Mouse (Mus musculus) adrenal gland, adult 18-20 months (tissue): ENCODE results near the gene Hrh1. TPM values are rescaled to one million over a fixed set of nuclear protein-coding genes. Genes with fewer than 3 reads are reported as not detected.
A peak's percentile ranks its signal among the peaks of the same experiment; 100 is the strongest.

Experiments used
- DNase-seq, 2 experiments: peaks; one replicate each; pipeline ENCODE4 v3.0.0; 2021 to 2022; ENCODE audit warnings: low spot score in 2 of 2
- total RNA-seq, 2 experiments: library from RNA; stranded (reverse); gene quantifications; 1 replicate in 1 of 2; 2 replicates in 1 of 2; pipeline ENCODE4 v1.2.3; 2021

The Hrh1 gene
- total RNA-seq, 2 experiments from 2014 or later: 1.4 to 1.5 TPM

- no peak for DNase-seq
Observed at GRCm38 (mm10) chr6:114404774-114405468, 7.2 kb downstream of the Hrh1 start.

DNA sequence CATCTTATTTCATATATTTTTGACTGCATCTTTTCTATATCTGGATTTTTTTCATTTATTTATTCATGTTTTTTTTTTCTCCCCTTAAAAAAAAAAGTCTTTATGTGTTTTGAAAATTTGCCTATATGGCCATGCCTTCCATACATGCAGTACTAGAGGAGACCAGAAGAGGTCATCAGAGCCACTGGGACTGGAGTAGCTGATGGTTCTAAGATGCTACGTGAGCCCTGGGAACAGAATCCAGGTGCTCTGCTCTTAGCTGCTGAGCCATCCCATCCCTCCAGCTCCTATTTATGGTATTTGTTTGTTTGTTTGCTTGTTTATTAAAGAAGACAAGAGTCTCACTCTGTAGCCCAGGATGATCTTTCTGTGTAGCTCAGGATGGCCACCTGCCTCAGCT is 8.9 kb downstream of the Hrh1 start:
- no peak for DNase-seq

DNA sequence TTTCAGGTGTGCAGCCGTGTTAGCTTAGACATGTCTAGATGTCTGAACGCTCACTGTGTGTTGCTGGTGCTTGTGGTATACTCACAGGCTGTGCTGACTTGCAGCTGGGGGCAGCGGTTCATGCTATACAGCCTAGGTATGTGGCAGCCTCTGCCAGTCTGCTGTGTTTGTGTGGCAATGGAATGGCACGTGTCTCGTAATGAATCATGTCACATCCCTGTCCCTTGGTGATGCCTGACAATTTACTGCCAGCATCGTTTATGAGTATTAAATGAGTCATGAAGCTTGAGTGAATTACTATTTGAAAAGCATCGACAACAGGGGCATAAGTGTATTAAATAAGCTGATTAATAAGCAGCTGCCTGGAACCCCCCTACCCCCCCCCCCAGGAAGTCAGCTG is 9.3 kb downstream of the Hrh1 start:
- no peak for DNase-seq

DNA sequence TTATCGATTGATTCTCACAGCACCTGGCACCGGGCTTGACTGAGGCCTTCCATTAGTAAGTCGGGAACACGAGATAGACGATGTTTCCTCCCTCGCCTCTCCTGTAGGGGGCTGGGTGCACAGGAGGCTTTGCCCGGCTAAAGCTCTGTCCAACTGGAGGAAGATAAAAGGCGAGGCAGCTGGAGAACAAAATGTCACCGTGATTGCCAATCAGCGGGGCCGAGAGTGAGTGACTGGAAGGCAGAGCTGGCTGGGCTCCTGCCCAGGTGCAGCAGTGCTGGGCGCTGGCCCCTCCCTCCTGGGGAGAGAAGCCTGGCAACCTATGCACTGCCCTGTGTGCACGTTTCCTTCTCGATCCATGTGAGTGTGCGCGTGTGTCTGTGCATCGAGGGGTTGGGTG is 10.5 kb downstream of the Hrh1 start:
- DNase-seq: no peak

DNA sequence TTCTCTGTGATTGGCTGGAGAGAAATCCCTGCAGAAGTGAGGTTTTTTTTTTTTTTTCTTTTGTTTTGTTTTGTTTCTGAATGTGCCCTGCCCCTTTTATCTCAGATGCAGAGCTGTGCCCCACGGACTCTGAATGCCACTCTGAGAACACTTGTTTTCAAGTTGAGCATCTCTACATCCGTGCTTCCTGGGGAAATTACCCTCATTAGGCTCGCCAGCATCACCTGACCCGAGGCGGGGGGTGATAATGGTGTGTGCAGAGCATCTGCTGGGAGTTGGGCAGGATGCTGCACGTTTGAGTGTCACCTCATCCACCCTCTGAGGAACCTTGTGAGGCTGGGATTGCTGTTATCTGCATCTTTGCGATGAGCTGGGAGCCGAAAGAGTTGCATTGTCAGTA is 14.2 kb downstream of the Hrh1 start:
- DNase-seq: no peak

GRCm38 (mm10) chr6:114414510-114414909 is 16.8 kb downstream of the Hrh1 start:
- no peak for DNase-seq

- DNase-seq: peak in 1 of 2 experiments; percentile 40
Observed at GRCm38 (mm10) chr6:114418037-114418436, 20.3 kb downstream of the Hrh1 start.

GRCm38 (mm10) chr6:114421061-114421460 is 23.3 kb downstream of the Hrh1 start:
- no peak for DNase-seq

DNA sequence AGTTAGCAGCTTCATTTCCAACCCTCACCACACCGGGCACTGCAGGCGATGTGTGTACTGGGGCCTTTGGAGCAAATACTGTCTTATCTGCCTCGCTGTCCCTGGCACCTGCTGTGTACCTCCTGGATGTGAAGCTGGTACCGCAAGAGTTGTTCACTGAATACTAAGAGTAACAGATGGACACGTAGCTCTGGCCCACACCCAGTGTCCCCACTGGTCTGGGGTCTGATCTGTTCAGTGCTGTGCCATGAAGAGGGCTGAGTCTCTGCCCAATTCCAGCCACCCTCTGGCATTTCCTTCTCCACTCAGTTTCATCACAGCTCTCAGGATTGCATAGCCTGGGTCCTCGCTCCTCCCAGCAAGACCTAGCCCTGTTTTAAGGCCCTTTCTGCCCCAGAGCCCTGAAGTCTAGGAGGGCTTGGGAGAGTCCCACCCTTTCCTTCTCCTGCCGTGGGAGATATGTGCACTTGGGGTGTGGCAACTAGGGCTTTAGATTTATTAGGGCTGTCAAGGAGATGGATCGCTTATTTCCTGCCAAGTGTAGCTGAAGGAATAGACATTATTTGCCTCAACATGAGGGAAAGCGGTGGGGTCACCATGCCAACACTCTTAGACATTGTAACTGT is 25.4 kb downstream of the Hrh1 start:
- DNase-seq: no peak

GRCm38 (mm10) chr6:114425343-114425742 is 27.6 kb downstream of the Hrh1 start:
- no peak for DNase-seq

DNA sequence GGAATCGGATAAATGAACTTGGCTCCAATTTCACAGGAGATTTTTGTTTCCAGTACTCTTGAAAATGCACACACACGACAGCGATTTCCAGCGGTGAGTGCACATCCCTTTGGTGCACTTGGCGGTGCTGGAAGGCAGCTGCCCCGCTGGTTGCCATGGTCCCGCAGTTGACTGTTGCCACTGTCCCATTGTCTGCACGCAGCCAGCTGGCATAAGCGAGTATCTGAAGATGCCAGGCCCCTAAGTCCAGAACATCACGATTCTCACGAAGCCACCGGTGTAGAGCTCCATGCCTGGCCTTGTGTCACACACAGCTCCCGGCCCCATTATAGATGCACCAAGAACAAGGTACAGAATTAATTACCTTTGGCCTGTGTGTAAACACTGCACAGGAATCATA is 29.9 kb downstream of the Hrh1 start:
- DNase-seq: no peak

- no peak for DNase-seq
Observed at GRCm38 (mm10) chr6:114428831-114429230, 31.1 kb downstream of the Hrh1 start.

DNA sequence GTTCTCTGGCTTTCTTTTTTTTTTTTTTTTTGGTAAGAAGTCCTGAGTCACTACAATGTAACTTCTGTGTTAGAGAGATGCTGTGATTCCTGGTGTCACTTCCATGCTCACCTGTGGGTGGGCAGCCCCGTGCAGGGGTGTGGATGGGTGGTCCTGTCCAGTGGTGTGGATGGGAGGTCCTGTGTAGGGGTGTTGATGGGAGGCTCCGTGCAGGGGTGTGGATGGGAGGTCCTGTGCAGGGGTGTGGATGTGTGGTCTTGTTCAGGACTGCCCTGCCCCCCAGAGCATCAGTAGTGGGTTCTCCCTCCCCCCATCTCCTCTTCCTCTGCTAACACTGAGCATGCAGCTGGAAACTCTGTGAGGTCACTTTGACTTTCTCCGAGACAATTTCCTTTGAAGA is 34.9 kb downstream of the Hrh1 start:
- no peak for DNase-seq

- no peak for DNase-seq
Observed at GRCm38 (mm10) chr6:114434524-114434923, 36.8 kb downstream of the Hrh1 start.

GRCm38 (mm10) chr6:114440302-114440701 is 42.6 kb downstream of the Hrh1 start:
- DNase-seq: no peak

- no peak for DNase-seq
Observed at GRCm38 (mm10) chr6:114440788-114441453, 43.2 kb downstream of the Hrh1 start.

- DNase-seq: no peak
Observed at GRCm38 (mm10) chr6:114444247-114444844, 46.6 kb downstream of the Hrh1 start.

- no peak for DNase-seq
Observed at GRCm38 (mm10) chr6:114444976-114445375, 47.2 kb downstream of the Hrh1 start.

GRCm38 (mm10) chr6:114448888-114449287 is 51.2 kb downstream of the Hrh1 start:
- no peak for DNase-seq

- no peak for DNase-seq
Observed at GRCm38 (mm10) chr6:114455267-114455666, 57.5 kb downstream of the Hrh1 start.

GRCm38 (mm10) chr6:114456255-114457042 is 58.7 kb downstream of the Hrh1 start:
- DNase-seq: no peak
